Mouse (Mus musculus): ENCODE data around the gene Slc2a4.
"Not testable (repeated sequence)": the region's sequence is repeated elsewhere in the genome, so short reads cannot be mapped to it uniquely, and the experiment has no call there.

Gene Slc2a4

GRCm38 (mm10) chr11:69970222-69970621, 22.2 kb upstream of the Slc2a4 start:
- no peak for DNase-seq

- DNase-seq = no peak
Observed at GRCm38 (mm10) chr11:69968793-69969192, 20.8 kb upstream of the Slc2a4 start.

GRCm38 (mm10) chr11:69966860-69967517, 19.0 kb upstream of the Slc2a4 start:
- DNase-seq = no peak

GRCm38 (mm10) chr11:69966006-69966859, 18.2 kb upstream of the Slc2a4 start:
- DNase-seq = peak; percentile 54

- DNase-seq = no peak
Observed at GRCm38 (mm10) chr11:69965271-69966005, 17.4 kb upstream of the Slc2a4 start.

- DNase-seq = no peak
Observed at GRCm38 (mm10) chr11:69964650-69965270, 16.8 kb upstream of the Slc2a4 start, which contains the start of gene Cldn7. Cldn7 (plus strand) TSS chr11:69964779.

GRCm38 (mm10) chr11:69961841-69962240, 13.9 kb upstream of the Slc2a4 start:
- no peak for DNase-seq

- peak; percentile 49 for DNase-seq
Observed at GRCm38 (mm10) chr11:69960616-69961015, 12.6 kb upstream of the Slc2a4 start.

- DNase-seq = no peak
Observed at GRCm38 (mm10) chr11:69956218-69956617, 8.2 kb upstream of the Slc2a4 start.

GRCm38 (mm10) chr11:69955618-69956017, 7.6 kb upstream of the Slc2a4 start:
- not testable (repeated sequence) for DNase-seq

- no peak for DNase-seq
Observed at GRCm38 (mm10) chr11:69953267-69953915, 5.4 kb upstream of the Slc2a4 start.

GRCm38 (mm10) chr11:69952274-69952673, 4.3 kb upstream of the Slc2a4 start:
- DNase-seq = no peak

- DNase-seq = peak; percentile 53
Observed at GRCm38 (mm10) chr11:69950807-69951459, 2.9 kb upstream of the Slc2a4 start.

- DNase-seq = peak; percentile 90
Observed at GRCm38 (mm10) chr11:69948763-69949150, 769 bp upstream of the Slc2a4 start.

GRCm38 (mm10) chr11:69947337-69948065, 487 bp downstream of the Slc2a4 start:
- peak; percentile 70 for DNase-seq

GRCm38 (mm10) chr11:69945997-69946891, 1.7 kb downstream of the Slc2a4 start:
- DNase-seq = peak; percentile 89

GRCm38 (mm10) chr11:69945216-69945615, 2.8 kb downstream of the Slc2a4 start:
- peak; percentile 28 for DNase-seq

- DNase-seq = no peak
Observed at GRCm38 (mm10) chr11:69940962-69941361, 7.0 kb downstream of the Slc2a4 start.

GRCm38 (mm10) chr11:69939731-69940130, 8.3 kb downstream of the Slc2a4 start:
- DNase-seq = no peak

GRCm38 (mm10) chr11:69939181-69939580, 8.8 kb downstream of the Slc2a4 start:
- no peak for DNase-seq

All from liver (tissue).